Mouse (Mus musculus) MEL (cell line): ENCODE measurements at regions not wholly inside any gene's neighbourhood (a gene's known extent, or its start where the extent isn't known, plus 50 kb on each side); places are given as distances from the start of the nearest gene placed in this dataset.

ENCODE experiments used
- DNase-seq: peaks from one replicate; pipeline ENCODE4 v3.0.0; 2011; ENCODE audit warnings: low read depth, low spot score
- H3K27ac ChIP-seq: 2 replicates; pipeline ENCODE4 v1.5.1; 2012; ENCODE audit warnings: low read depth, mild to moderate bottlenecking, control low read depth, low read length, moderate library complexity; ENCODE audit not compliant: control insufficient read depth
- H3K27me3 ChIP-seq, 2 experiments: fragments of 150-350 bp in 1 of 2; sonication (generic) in 1 of 2; 2 replicates each; pipeline ENCODE4 v1.6.1; 2012; ENCODE audit warnings: low read length in 2 of 2, mild to moderate bottlenecking in 2 of 2, improper control_type of control experiment in 1 of 2, moderate library complexity in 1 of 2; ENCODE audit not compliant: insufficient read depth in 2 of 2, control insufficient read depth in 1 of 2
- H3K36me3 ChIP-seq, 2 experiments: 2 replicates each; pipeline ENCODE4 v1.6.1; 2012 to 2014; ENCODE audit warnings: low read length in 2 of 2, improper control_type of control experiment in 1 of 2, inconsistent platforms in 1 of 2, mild to moderate bottlenecking in 1 of 2; ENCODE audit not compliant: insufficient read depth in 2 of 2, control insufficient read depth in 1 of 2
- H3K4me1 ChIP-seq, 2 experiments: fragments of 150-350 bp in 1 of 2; sonication (generic) in 1 of 2; 2 replicates each; pipeline ENCODE4 v1.6.1; 2012; ENCODE audit warnings: low read length in 2 of 2, improper control_type of control experiment in 1 of 2, mild to moderate bottlenecking in 1 of 2; ENCODE audit not compliant: insufficient read depth in 2 of 2, control insufficient read depth in 1 of 2
- H3K4me3 ChIP-seq, 2 experiments: fragments of 150-350 bp in 1 of 2; sonication (generic) in 1 of 2; 2 replicates each; pipeline ENCODE4 v1.5.1; 2012; ENCODE audit warnings: low read depth in 2 of 2, low read length in 2 of 2, mild to moderate bottlenecking in 2 of 2, moderate library complexity in 2 of 2, control low read depth in 1 of 2, improper control_type of control experiment in 1 of 2; ENCODE audit not compliant: control insufficient read depth in 1 of 2, insufficient read depth in 1 of 2
- H3K79me2 ChIP-seq: 2 replicates; pipeline ENCODE4 v1.6.1; 2012; ENCODE audit warnings: mild to moderate bottlenecking, low read length, moderate library complexity; ENCODE audit not compliant: control insufficient read depth, poor library complexity, insufficient read depth
- H3K9ac ChIP-seq: 2 replicates; pipeline ENCODE4 v1.6.1; 2012; ENCODE audit warnings: low read depth, mild to moderate bottlenecking, control low read depth, low read length, moderate library complexity; ENCODE audit not compliant: control insufficient read depth, poor library complexity, severe bottlenecking
- H3K9me3 ChIP-seq: fragments of 150-350 bp; sonication (generic); replicated peaks from 2 replicates; pipeline ENCODE4 v1.6.1; 2012; ENCODE audit warnings: mild to moderate bottlenecking, low read length, improper control_type of control experiment, moderate library complexity; ENCODE audit not compliant: insufficient read depth
- BHLHE40 ChIP-seq: IDR thresholded peaks from 2 replicates; pipeline ENCODE4 v1.6.1; 2012; ENCODE audit warnings: low read depth, mild to moderate bottlenecking, inconsistent platforms, low read length, improper control_type of control experiment, borderline replicate concordance
- CHD1 ChIP-seq: IDR thresholded peaks from 2 replicates; pipeline ENCODE4 v1.6.1; 2012; ENCODE audit warnings: low read depth, mild to moderate bottlenecking, inconsistent platforms, low read length, improper control_type of control experiment
- E2F4 ChIP-seq: IDR thresholded peaks from 2 replicates; pipeline ENCODE4 v1.6.1; 2011; ENCODE audit warnings: low read depth, low read length, improper control_type of control experiment, borderline replicate concordance
- ELF1 ChIP-seq: IDR thresholded peaks from 2 replicates; pipeline ENCODE4 v1.6.1; 2014; ENCODE audit warnings: low read depth, mild to moderate bottlenecking, inconsistent platforms, low read length, improper control_type of control experiment, moderate library complexity
- EP300 ChIP-seq, 2 experiments: IDR thresholded peaks; 2 replicates each; pipeline ENCODE4 v1.6.1; 2011; ENCODE audit warnings: improper control_type of control experiment in 2 of 2, low read length in 2 of 2, low read depth in 1 of 2, mild to moderate bottlenecking in 1 of 2
- GABPA ChIP-seq: IDR thresholded peaks from 2 replicates; pipeline ENCODE4 v1.6.1; 2012; ENCODE audit warnings: low read depth, mild to moderate bottlenecking, inconsistent platforms, low read length, improper control_type of control experiment, moderate library complexity
- MAX ChIP-seq: IDR thresholded peaks from 2 replicates; pipeline ENCODE4 v1.6.1; 2011; ENCODE audit warnings: low read length, improper control_type of control experiment
- MXI1 ChIP-seq: IDR thresholded peaks from 2 replicates; pipeline ENCODE4 v1.6.1; 2011; ENCODE audit warnings: mild to moderate bottlenecking, low read depth, low read length, improper control_type of control experiment
- MYB ChIP-seq: IDR thresholded peaks from 2 replicates; pipeline ENCODE4 v1.6.1; 2011; ENCODE audit warnings: mild to moderate bottlenecking, low read depth, low read length, improper control_type of control experiment
- MYC ChIP-seq: IDR thresholded peaks from 2 replicates; pipeline ENCODE4 v1.6.1; 2011; ENCODE audit warnings: low read depth, mild to moderate bottlenecking, low read length, improper control_type of control experiment, moderate library complexity
- NRF1 ChIP-seq: IDR thresholded peaks from 2 replicates; pipeline ENCODE4 v1.6.1; 2014; ENCODE audit warnings: low read depth, mild to moderate bottlenecking, inconsistent platforms, low read length, improper control_type of control experiment, moderate library complexity; ENCODE audit not compliant: poor library complexity, insufficient read depth, severe bottlenecking
- POLR2AphosphoS2 ChIP-seq: IDR thresholded peaks from 2 replicates; pipeline ENCODE4 v1.6.1; 2011; ENCODE audit warnings: low read length, improper control_type of control experiment
- SMC3 ChIP-seq: IDR thresholded peaks from 2 replicates; pipeline ENCODE4 v1.6.1; 2011; ENCODE audit warnings: low read depth, low read length, improper control_type of control experiment
- UBTF ChIP-seq: IDR thresholded peaks from 2 replicates; pipeline ENCODE4 v1.6.1; 2012; ENCODE audit warnings: low read depth, mild to moderate bottlenecking, inconsistent platforms, low read length, improper control_type of control experiment, moderate library complexity, borderline replicate concordance; ENCODE audit not compliant: insufficient read depth
- USF1 ChIP-seq: IDR thresholded peaks from 2 replicates; pipeline ENCODE4 v1.6.1; 2014; ENCODE audit warnings: low read depth, mild to moderate bottlenecking, inconsistent platforms, low read length, improper control_type of control experiment, moderate library complexity
- USF2 ChIP-seq, 2 experiments: IDR thresholded peaks; 2 replicates each; pipeline ENCODE4 v1.6.1; 2011 to 2012; ENCODE audit warnings: improper control_type of control experiment in 2 of 2, low read length in 2 of 2, borderline replicate concordance in 1 of 2, inconsistent platforms in 1 of 2, low read depth in 1 of 2, mild to moderate bottlenecking in 1 of 2; ENCODE audit not compliant: insufficient read depth in 1 of 2
- ZMIZ1 ChIP-seq: IDR thresholded peaks from 2 replicates; pipeline ENCODE4 v1.6.1; 2012; ENCODE audit warnings: low read depth, mild to moderate bottlenecking, inconsistent platforms, low read length, improper control_type of control experiment, moderate library complexity

DNA sequence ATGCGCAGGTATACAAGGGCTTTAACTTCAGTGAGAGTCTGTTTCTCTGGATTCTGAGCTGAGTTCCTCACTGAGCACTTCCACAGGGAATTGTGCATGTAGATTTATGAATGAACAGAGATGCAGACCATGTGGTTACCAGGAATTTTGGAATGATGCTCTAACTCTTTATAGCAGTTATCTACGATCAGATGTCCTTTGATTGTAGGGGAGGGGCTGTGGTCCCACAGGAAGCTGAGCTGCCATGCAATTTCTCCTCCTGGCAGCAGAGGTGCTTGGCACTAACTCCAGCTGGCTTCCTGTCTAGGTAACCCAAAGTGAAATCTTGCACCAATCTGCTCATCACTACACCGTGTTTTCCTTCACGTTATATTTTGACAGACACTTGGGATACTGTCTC is 226.6 kb upstream of the Tenm2 start:
- no peak for DNase-seq
- H3K9ac ChIP-seq: no peak overlapping the region
- no peaks in the 10 kb centered on the region for H3K4me1 ChIP-seq
- no peaks in the 10 kb centered on the region for H3K79me2 ChIP-seq
- no peaks in the 10 kb centered on the region for H3K27me3 ChIP-seq
- H3K9me3 ChIP-seq: no peaks in the 10 kb centered on the region
- H3K27ac ChIP-seq: no peak overlapping the region
- H3K4me3 ChIP-seq: no peak overlapping the region
- TF ChIP-seq BHLHE40: no peak
- TF ChIP-seq USF2 (IDR thresholded peaks at IDR 0.05; ENCODE audit: borderline replicate concordance in 1 of 2, insufficient read depth in 1 of 2, low read depth in 1 of 2, low read length in 2 of 2): no peak
- no peak for TF ChIP-seq UBTF
- TF ChIP-seq EP300 (IDR thresholded peaks at IDR 0.05; ENCODE audit: low read depth in 1 of 2, low read length in 2 of 2): no peak
- TF ChIP-seq ZMIZ1: no peak
- TF ChIP-seq USF1: no peak
- TF ChIP-seq POLR2AphosphoS2: no peak
- TF ChIP-seq NRF1: no peak
- H3K36me3 ChIP-seq: no peaks in the 10 kb centered on the region

DNA sequence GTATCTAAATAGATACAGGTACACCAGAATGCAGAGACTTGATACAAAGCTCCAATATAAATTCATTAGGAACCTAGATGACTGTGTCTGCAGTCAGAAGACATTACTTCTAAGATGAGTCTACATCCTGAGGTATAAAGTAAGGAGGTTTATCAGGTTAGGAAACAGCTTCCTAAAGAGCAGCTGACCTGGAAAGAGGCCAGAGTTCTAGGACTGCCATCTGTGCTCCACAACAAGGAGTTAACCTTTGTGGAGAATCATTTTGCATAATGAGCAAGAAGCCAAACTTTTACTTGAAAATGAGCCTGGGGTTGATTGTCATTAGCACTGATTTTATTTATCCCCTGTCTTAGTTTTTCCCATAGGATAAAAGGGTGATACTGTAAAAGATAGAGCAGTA is 211.6 kb upstream of the Tenm2 start:
- Histone ChIP-seq H3K9me3 (no peaks in the 10 kb centered on the region), H3K4me3 (no peak overlapping the region), H3K4me1 (no peaks in the 10 kb centered on the region), H3K27me3 (no peaks in the 10 kb centered on the region), H3K27ac (no peak overlapping the region), H3K79me2 (no peaks in the 10 kb centered on the region), H3K36me3 (no peaks in the 10 kb centered on the region), H3K9ac (no peak overlapping the region)
- no peak for TF ChIP-seq UBTF
- TF ChIP-seq MAX: no peak
- TF ChIP-seq E2F4: no peak
- no peak for TF ChIP-seq MXI1
- no peak for TF ChIP-seq SMC3
- TF ChIP-seq ZMIZ1: no peak
- no peak for TF ChIP-seq ELF1
- TF ChIP-seq MYB: no peak
- TF ChIP-seq CHD1: no peak
- no peak for TF ChIP-seq USF1
- no peak for TF ChIP-seq POLR2AphosphoS2
- no peak for TF ChIP-seq MYC
- no peak for TF ChIP-seq GABPA
- no peak for DNase-seq
